Mouse (Mus musculus) cerebellum, adult 2 months (tissue): Measurements from ENCODE around the gene Try5.

ENCODE experiments used
- CTCF ChIP-seq: fragments of 200-500 bp; IDR thresholded peaks from 2 replicates; pipeline ENCODE4 v1.5.1; 2011; ENCODE audit warnings: low read depth, mild to moderate bottlenecking, control low read depth, low read length, moderate library complexity, borderline replicate concordance; ENCODE audit not compliant: insufficient read depth
- POLR2A ChIP-seq: fragments of 200-500 bp; IDR thresholded peaks from 2 replicates; pipeline ENCODE4 v1.6.1; 2011; ENCODE audit warnings: low read length, control low read depth, borderline replicate concordance; ENCODE audit not compliant: insufficient read depth

- TF ChIP-seq CTCF (no peak), POLR2A (no peak)
Observed at GRCm38 (mm10) chr6:41301969-41302368, 14.7 kb downstream of the Try5 start, which contains the start of gene Try4.
